Mouse (Mus musculus): ENCODE measurements around the gene Dbp. TPM values are rescaled to one million over a fixed set of nuclear protein-coding genes. Genes with fewer than 3 reads are reported as not detected.
A peak's percentile ranks its signal among the peaks of the same experiment; 100 is the strongest.

Gene Dbp
- polyA plus RNA-seq, 1 experiment from 2014 or later, result 5.3 TPM

DNA sequence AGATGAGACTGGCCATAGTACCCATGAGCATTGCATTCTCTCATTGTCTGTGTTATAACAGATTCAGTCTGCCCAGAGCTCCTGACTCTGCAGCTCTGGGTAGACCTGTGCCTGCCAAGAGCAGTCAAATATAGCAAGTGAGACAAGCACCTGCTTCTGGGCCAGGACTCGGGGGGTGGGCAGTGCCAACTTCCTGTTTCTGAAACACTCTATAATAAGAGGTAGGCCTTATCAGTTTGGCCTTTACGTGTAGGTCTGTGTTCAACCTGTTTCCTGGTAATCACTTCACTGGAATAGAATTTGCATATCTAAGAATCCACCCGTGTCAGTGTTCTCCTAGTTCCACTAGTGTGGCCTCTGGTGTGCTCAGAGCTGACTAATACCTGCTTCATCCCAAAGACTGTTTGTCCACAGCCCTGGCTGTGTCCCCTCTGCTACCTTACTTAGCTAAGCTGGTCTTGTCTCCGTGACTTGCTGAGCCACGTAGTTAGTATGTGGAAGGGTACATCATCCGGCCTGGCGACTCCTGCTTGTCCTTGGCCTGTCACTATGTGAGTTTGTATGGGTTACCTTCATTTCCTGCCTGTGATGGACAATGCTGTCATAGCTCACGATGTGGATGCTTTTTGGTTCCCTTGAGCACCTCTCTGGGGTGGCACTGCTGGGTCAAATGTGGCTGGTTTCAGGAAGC lies 23.7 kb upstream of the Dbp start:
- 64% methylated on average over 8 of the region's 8 CpGs for WGBS
- Histone ChIP-seq H3K27me3 (replicated peaks) (peaks cover 4% of the 10 kb centered on the region; the same call in 1 of the 2 replicates), H3K9me3 (replicated peaks) (no peaks in the 10 kb centered on the region), H3K36me3 (no peaks in the 10 kb centered on the region), H3K4me3 (no peak overlapping the region), H3K27ac (ENCODE audit: poor library complexity, severe bottlenecking) (no peak overlapping the region), H3K4me2 (no peak overlapping the region), H3K4me1 (replicated peaks) (peaks cover 28% of the 10 kb centered on the region), H3K9ac (0 out of 2 replicates have a peak overlapping the region, but pooled peaks have one; percentile 15)
- ATAC-seq (ENCODE audit: insufficient number of reproducible peaks, low FRiP score), result no peak

DNA sequence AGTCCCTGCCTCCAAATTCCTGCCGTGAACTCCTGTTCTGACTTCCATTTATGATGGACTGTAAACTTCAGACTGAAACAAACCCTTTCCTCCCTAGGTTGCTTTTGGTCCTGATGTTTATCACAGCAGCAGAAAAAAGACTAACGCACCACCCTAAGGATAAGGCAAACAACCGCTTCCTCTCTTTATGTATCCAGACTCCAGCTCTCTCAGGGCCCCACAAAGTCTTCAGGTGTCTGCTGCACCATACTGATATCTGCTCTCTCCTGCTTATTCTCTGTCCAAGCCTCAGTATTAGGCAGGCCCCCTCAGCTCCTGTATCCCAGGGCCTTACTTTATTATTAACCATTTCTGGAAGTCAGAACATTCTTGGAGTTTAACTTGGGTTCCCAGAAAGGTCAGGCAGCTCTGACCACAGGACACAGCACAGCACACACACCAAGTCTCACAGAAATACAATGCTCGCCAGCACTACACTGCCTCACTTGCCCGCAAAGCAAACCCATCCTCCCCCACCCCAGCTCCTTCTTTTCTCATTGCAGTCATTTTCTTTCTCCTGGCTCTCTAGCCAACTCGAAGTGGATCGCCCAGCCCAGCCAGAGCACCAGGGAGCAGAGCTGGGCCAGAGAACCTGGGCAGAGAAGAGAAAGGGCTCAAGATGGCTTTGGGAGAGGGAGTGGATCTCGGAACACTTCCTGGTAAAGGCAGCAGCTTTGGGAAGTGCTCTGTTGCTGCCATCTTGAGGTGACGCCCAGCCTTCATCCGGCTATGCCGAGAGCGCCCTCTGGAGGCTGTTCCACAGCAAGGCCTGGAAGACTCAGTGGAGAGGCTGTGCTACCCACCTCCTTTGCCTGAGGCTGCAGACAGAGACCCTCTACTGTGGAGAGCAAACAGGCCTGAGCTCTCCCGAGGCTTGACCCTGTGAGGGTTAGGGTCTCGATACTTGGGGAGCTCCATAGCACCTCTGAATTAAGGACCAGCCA lies 22.5 kb upstream of the Dbp start:
- Histone ChIP-seq H3K27me3 (replicated peaks) (peaks cover 4% of the 10 kb centered on the region; the same call in 1 of the 2 replicates), H3K9ac (peak overlapping the region; percentile 24; the same call in 1 of the 2 replicates), H3K4me1 (replicated peaks) (peaks cover 28% of the 10 kb centered on the region), H3K9me3 (replicated peaks) (no peaks in the 10 kb centered on the region), H3K4me2 (peak overlapping the region; percentile 57), H3K4me3 (peak overlapping the region; percentile 14), H3K27ac (ENCODE audit: poor library complexity, severe bottlenecking) (no peak overlapping the region), H3K36me3 (no peaks in the 10 kb centered on the region)
- ATAC-seq (ENCODE audit: insufficient number of reproducible peaks, low FRiP score), result peak; percentile 36
- WGBS, result 29% methylated on average over 14 of the region's 14 CpGs

DNA sequence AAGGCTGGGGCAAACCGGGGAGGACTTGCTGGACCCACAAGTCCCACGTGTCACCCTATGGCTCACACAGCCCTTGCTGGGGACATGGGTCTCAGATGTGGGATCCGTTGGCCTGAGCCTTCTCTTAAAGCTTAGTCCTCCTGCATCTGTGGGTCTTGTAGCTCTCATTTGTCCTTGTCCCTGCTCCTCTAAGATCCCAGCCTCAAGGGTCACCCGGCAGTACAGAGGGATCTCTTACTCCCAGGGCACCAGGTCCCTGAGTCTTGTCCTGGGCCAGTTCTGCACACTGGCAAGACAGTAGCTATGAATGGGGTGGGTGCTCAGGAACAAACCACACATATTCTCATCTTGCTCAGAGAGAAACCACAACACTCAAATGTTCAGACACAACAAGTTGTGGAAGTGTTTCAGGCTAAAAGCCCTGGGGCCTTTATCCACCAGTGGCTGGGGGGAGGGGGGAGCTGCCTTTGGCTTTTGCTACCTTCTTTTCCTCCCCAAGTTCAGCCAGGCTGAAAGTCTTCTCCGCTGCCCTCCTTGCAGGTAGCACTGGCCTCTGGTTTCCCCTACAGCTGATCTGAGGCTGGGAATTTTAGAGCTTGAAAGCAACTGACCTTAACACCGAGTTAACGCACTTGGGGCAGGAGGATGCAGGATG lies 21.4 kb upstream of the Dbp start, which contains the start of gene Ntn5:
Gene Ntn5 (plus strand): TSS at position 627 of the 655 bp plus-strand sequence.
- H3K4me2 ChIP-seq, result no peak within 1 kb of the TSS

DNA sequence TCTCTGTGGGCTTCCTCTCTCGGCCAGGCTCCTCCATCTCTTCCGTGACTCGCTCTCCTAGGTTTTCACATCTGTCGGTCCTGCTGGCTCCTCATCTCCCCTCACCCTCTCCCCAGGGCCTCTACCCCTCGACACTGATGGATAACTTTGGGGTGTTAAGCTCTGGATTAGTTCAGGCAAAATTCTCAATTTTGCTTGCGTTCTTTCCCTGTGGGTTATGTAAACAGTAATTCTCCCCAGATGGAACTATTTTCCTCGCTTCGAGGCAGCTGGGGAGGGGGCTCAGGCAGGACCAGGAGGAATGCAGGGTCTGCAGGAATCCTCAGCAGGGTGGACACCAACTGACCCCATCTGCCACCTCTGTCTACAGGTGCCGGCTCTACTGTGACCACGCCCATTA lies 19.1 kb upstream of the Dbp start:
- ATAC-seq (ENCODE audit: insufficient number of reproducible peaks, low FRiP score), result no peak
- Histone ChIP-seq H3K4me2 (no peak overlapping the region), H3K9me3 (replicated peaks) (no peaks in the 10 kb centered on the region), H3K4me3 (no peak overlapping the region), H3K27ac (ENCODE audit: poor library complexity, severe bottlenecking) (no peak overlapping the region), H3K9ac (no peak overlapping the region), H3K36me3 (no peaks in the 10 kb centered on the region), H3K27me3 (replicated peaks) (peaks cover 4% of the 10 kb centered on the region; the same call in 1 of the 2 replicates), H3K4me1 (replicated peaks) (peaks cover 37% of the 10 kb centered on the region)
- WGBS, result 60% methylated on average over 10 of the region's 10 CpGs

More for the DNA sequence above, 21.4 kb upstream of the Dbp start, which contains the start of gene Ntn5:
- H3K4me1 ChIP-seq (replicated peaks), result peaks cover 28% of the 10 kb centered on the region
- no peak within 1 kb of the TSS for H3K4me3 ChIP-seq
- H3K27ac ChIP-seq (ENCODE audit: poor library complexity, severe bottlenecking), result no peak within 1 kb of the TSS
- WGBS, result 77% methylated on average over 7 of the region's 7 CpGs
- H3K27me3 ChIP-seq (replicated peaks), result peaks cover 4% of the 10 kb centered on the region; the same call in 1 of the 2 replicates
- ATAC-seq (ENCODE audit: insufficient number of reproducible peaks, low FRiP score), result no peak
- H3K9me3 ChIP-seq (replicated peaks), result no peaks in the 10 kb centered on the region
- no peak within 1 kb of the TSS for H3K9ac ChIP-seq
- H3K36me3 ChIP-seq, result no peaks in the 10 kb centered on the region

DNA sequence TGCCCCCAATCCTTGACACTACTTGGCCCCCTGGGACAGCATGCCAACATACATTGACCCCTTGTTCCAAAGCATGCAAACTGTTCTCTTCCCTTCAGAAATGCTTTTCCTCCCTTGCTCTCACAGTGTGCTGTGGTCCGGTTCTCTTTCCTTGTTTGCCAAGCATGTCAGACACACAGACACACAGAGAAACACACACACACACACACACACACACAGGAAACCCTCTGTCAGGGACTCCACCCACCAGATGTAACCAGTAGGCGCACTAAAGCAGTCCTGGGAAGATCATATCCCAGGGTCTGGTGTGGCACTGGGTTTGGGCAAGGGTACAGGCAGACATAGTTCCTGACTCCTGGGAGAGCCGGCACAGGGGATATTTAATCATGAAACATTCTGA lies 18.0 kb upstream of the Dbp start:
- peaks cover 29% of the 10 kb centered on the region for H3K4me1 ChIP-seq (replicated peaks)
- H3K4me2 ChIP-seq, result no peak overlapping the region
- H3K9ac ChIP-seq, result no peak overlapping the region
- no peaks in the 10 kb centered on the region for H3K9me3 ChIP-seq (replicated peaks)
- no peak for ATAC-seq (ENCODE audit: insufficient number of reproducible peaks, low FRiP score)
- no peak overlapping the region for H3K27ac ChIP-seq (ENCODE audit: poor library complexity, severe bottlenecking)
- WGBS, result 79% methylated on average over 3 of the region's 3 CpGs
- no peaks in the 10 kb centered on the region for H3K36me3 ChIP-seq
- H3K27me3 ChIP-seq (replicated peaks), result peaks cover 4% of the 10 kb centered on the region; the same call in 1 of the 2 replicates
- H3K4me3 ChIP-seq, result no peak overlapping the region

DNA sequence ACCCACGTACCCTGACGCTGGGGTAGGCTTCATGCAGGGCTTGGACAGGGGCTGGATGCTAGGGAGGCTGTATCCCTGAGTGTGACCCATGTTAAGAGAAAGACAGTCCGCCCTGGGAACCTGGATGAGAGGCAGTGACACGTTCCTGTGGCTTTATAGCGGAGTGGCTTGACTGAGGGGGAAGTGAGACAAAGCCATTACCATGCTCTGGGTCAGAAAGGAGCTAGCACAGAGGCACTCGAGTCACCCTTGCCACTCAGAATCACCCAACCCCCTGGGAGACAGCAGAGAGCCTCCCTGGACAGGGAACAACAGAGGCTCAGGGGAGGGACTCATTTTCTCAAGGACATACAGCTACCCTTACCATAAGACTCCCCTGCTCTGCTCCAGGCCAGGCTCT lies 15.8 kb upstream of the Dbp start:
- Histone ChIP-seq H3K4me2 (no peak overlapping the region), H3K36me3 (no peaks in the 10 kb centered on the region), H3K27ac (ENCODE audit: poor library complexity, severe bottlenecking) (no peak overlapping the region; the same call in 1 of the 2 replicates), H3K9me3 (replicated peaks) (no peaks in the 10 kb centered on the region), H3K4me1 (replicated peaks) (peaks cover 19% of the 10 kb centered on the region), H3K4me3 (no peak overlapping the region), H3K27me3 (replicated peaks) (peaks cover 4% of the 10 kb centered on the region; the same call in 1 of the 2 replicates), H3K9ac (0 out of 2 replicates have a peak overlapping the region, but pooled peaks have one; percentile 21)
- no peak for ATAC-seq (ENCODE audit: insufficient number of reproducible peaks, low FRiP score)
- WGBS, result 61% methylated on average over 6 of the region's 6 CpGs

DNA sequence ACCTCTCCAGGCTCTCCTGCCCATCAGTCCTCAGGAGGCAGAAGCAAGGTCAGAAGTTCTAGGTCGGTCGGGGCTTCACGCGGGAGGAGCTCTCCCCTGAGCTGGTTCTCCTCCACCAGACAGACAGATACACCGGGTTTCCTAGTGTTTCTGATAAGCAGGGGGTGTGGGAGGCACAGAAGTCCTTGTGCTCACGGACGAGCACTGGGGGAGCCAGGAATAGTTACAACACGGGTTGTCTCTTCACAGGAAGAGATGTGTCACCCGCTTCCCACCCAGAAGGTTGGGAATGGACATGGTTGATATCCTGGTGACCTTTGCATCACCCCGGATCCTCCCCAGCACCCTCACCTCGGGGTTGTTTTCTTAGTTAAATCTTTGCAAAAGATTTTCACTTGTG lies 15.1 kb upstream of the Dbp start:
- no peak overlapping the region for H3K4me3 ChIP-seq
- H3K9me3 ChIP-seq (replicated peaks), result no peaks in the 10 kb centered on the region
- H3K27ac ChIP-seq (ENCODE audit: poor library complexity, severe bottlenecking), result peak overlapping the region; percentile 58
- H3K36me3 ChIP-seq, result no peaks in the 10 kb centered on the region
- ATAC-seq (ENCODE audit: insufficient number of reproducible peaks, low FRiP score), result no peak; the same call in 1 of the 2 replicates
- peaks cover 19% of the 10 kb centered on the region for H3K4me1 ChIP-seq (replicated peaks)
- no peak overlapping the region for H3K4me2 ChIP-seq
- WGBS, result 17% methylated on average over 11 of the region's 11 CpGs
- no peak overlapping the region for H3K9ac ChIP-seq
- 0 out of 2 replicates have a peak, but pooled peaks cover 4% of the 10 kb centered on the region for H3K27me3 ChIP-seq (replicated peaks)

DNA sequence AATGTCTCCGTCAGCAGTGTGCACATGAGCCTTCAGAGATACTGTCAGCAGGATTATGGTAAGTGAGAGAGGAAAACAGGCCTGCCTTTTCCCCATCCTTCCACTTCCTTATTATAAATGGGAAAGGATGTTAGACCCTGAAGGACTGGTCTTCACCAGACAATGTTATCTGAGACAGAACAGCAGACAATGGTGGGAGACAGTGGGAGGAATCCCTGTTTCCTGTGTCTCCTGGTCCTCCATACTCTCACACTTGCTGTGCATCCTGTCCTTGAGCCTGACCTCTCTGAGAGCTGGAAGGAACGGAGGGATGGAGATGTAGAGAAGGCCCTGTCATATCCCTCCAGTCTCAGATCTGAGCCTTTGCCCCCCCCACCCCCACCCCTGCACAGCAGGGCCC lies 12.5 kb upstream of the Dbp start:
- no peaks in the 10 kb centered on the region for H3K9me3 ChIP-seq (replicated peaks)
- H3K4me1 ChIP-seq (replicated peaks), result peaks cover 19% of the 10 kb centered on the region
- H3K9ac ChIP-seq, result no peak overlapping the region
- H3K27me3 ChIP-seq (replicated peaks), result no peaks in the 10 kb centered on the region
- H3K27ac ChIP-seq (ENCODE audit: poor library complexity, severe bottlenecking), result no peak overlapping the region
- WGBS, result 55% methylated on average over 2 of the region's 2 CpGs
- H3K4me3 ChIP-seq, result no peak overlapping the region
- no peaks in the 10 kb centered on the region for H3K36me3 ChIP-seq
- no peak for ATAC-seq (ENCODE audit: insufficient number of reproducible peaks, low FRiP score)
- H3K4me2 ChIP-seq, result no peak overlapping the region

DNA sequence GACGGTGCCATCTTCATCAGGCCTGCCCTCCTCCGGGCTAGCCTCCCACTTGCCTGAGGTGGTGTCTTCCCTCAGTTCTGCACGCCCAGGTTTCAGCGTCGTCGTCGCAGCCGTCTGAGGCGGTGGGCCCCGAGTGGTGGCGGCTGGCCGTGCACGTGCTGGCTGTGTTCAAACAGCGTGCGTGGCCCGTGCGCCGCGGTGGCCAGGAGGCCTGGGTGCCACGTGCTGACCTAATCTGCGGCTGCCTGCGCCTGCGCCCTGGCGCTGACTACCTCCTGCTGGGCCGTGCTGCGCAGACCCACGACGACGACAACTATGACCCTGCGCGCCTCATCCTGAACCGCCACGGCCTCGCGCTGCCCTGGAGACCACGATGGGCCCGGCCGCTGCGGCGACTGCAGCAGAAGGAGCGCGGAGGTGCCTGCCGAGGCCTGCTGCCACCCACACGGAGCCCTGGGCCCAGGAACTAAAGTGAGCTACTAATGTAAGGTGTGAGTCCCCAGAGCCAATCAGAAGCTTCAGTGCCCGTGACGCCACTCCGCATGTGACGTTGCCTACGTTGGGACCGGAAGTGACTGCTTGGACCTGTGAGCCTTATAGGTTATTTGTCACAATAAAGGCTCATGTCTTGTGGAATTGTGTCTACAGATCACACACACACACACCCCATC lies 10.8 kb upstream of the Dbp start, which contains the start of gene Sec1:
Gene Sec1 (minus strand): TSS at position 482 of the 671 bp plus-strand sequence.
- Histone ChIP-seq H3K27ac (ENCODE audit: poor library complexity, severe bottlenecking) (no peak within 1 kb of the TSS), H3K9ac (no peak within 1 kb of the TSS), H3K9me3 (replicated peaks) (no peaks in the 10 kb centered on the region), H3K36me3 (no peaks in the 10 kb centered on the region), H3K4me2 (no peak within 1 kb of the TSS), H3K4me3 (no peak within 1 kb of the TSS), H3K27me3 (replicated peaks) (peaks cover 13% of the 10 kb centered on the region), H3K4me1 (replicated peaks) (peaks cover 17% of the 10 kb centered on the region)
- ATAC-seq (ENCODE audit: insufficient number of reproducible peaks, low FRiP score), result no peak
- 85% methylated on average over 50 of the region's 50 CpGs for WGBS

DNA sequence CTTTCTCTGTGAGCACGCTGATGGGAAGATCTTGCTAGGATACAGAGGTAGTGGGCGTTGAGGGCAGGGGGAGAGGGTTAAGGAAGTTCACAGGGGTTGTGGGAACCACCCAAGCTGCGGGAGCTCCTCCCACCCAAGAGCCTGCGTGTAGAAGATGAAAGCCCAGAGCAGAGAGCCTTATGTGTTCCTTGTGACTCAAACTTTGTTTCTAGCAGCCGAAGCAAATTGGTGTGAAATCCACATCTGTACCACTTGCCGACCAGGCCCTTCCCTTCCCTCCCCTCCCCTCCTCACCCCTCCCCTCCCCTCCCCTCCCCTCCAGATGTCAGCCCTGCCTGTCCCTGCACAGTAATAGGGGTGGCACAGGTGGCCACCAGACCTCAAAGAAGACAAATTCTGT lies 9.8 kb upstream of the Dbp start:
- ATAC-seq (ENCODE audit: insufficient number of reproducible peaks, low FRiP score), result no peak
- Histone ChIP-seq H3K4me3 (no peak overlapping the region), H3K27ac (ENCODE audit: poor library complexity, severe bottlenecking) (no peak overlapping the region), H3K4me1 (replicated peaks) (peaks cover 16% of the 10 kb centered on the region), H3K9ac (no peak overlapping the region), H3K9me3 (replicated peaks) (no peaks in the 10 kb centered on the region), H3K4me2 (no peak overlapping the region), H3K36me3 (no peaks in the 10 kb centered on the region), H3K27me3 (replicated peaks) (peaks cover 24% of the 10 kb centered on the region)
- WGBS, result 32% methylated on average over 6 of the region's 6 CpGs
